Mouse (Mus musculus) CD4-positive, CD25-positive, alpha-beta regulatory T cell, adult 4 months (primary cell): ENCODE data around the gene Klf2. TPM values are rescaled to one million over a fixed set of nuclear protein-coding genes. Genes with fewer than 3 reads are reported as not detected.

ENCODE experiments used
- ATAC-seq: one replicate; pipeline ENCODE4 v1.8.0; 2017
- polyA plus RNA-seq, 2 experiments: library from polyadenylated mRNA; unstranded; fragments of 100-300 nt; shearing (Covaris generic); gene quantifications; one replicate each; pipeline ENCODE4 v1.2.1; 2017

The Klf2 gene
- polyA plus RNA-seq, 2 experiments from 2014 or later, result 17.1 to 31.0 TPM

GRCm38 (mm10) chr8:72336273-72336672, 17.4 kb downstream of the Klf2 start:
- no peak for ATAC-seq

GRCm38 (mm10) chr8:72337034-72337433, 18.2 kb downstream of the Klf2 start:
- no peak for ATAC-seq

GRCm38 (mm10) chr8:72342556-72343300, 23.9 kb downstream of the Klf2 start:
- no peak for ATAC-seq

GRCm38 (mm10) chr8:72343725-72344124, 24.9 kb downstream of the Klf2 start:
- ATAC-seq, result peak; percentile 93

GRCm38 (mm10) chr8:72347553-72347952, 28.7 kb downstream of the Klf2 start:
- no peak for ATAC-seq

DNA sequence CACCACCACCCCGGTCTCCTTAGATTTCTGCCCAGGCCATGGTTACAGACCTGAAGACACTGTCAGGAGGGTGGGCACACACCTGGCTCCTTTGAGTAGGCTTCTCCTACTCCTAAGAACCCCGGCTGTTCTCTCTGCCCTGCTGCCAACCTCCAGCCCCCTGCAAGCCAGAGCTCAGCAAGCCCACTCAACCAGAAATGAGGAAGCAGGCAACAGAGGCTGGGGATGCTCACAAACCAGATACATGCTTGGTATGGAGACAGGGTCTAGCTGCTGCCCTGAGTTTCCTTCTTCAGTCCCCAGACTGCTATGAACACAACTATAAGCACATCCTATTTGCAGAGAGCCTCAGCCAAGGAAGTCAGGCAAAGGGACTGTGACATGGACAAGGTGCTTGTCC, 29.3 kb downstream of the Klf2 start:
- no peak for ATAC-seq

DNA sequence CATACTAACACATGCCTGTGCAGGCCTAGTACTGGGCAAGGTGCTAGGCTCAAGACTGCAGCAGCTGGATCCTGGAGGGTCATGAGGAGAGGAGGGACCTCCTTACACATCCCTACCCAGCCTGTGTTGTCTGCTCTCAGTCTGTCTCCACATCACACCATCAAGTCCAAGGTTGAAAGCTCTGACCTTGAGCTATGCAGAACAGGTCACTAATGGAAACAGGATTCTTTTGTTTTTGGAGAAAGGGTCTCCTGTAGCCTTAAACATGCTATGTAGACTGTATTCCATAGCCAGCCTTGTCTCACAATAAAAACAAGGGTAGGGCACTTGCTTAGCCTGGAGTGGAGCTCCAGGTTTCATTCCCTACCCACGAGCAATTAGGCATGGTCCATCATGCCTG, 30.1 kb downstream of the Klf2 start:
- ATAC-seq, result no peak

DNA sequence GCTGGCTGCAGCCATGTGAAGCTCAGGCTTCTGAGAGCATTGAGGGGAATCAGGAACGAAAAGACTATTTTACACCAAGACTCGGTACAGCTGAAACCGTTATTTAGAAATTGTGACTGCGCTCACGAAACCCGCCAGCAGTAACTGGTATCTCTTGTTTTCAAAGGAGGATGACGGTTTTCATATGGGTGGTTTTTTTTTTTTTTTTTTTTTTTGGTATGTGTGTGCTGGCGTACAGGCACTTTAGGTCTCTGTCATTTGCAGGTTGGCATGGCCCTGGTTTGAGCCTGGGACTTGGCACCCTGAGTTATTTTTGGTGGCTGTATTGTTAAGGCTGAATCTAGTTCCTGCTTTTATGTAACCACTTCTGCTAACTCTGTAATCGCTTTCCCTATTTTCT, 31.0 kb downstream of the Klf2 start:
- ATAC-seq, result peak; percentile 5

GRCm38 (mm10) chr8:72350727-72351126, 31.9 kb downstream of the Klf2 start:
- peak; percentile 44 for ATAC-seq

- ATAC-seq, result no peak
Measured at GRCm38 (mm10) chr8:72351405-72352005, 32.7 kb downstream of the Klf2 start.

DNA sequence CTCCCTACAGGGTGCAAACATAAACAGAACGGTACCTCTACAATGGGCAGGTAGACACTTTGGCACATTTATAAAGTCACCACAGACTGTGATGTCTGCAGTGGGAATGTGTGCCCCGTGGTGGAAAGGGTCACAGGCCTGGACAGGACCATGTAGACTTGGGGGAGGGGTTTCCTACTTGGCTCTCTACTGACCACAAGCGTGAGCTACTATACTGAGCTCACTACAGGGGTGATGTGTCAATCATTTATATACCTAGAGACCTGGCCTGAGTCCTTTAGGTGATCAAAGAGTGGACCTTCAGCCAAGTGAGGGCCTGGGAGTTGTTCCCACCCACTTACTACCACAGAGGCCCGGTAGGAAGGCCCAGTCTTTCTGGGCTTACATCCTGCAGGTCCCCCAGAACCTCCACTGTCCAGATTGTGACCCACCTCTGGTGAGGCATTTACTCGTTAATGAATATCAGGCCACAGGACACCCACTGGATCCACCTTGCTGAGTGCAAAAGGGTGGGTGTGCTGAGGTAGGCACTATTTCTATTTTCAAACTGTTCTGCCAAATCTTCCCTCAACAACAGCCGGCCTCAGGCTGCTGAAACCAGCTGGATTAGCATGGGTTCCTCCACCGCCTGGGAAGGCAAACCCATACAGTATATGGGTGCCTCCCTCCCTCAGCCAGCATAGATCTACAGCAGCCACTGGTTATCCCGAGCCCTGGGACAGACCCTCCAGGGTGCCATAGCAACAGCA, 34.3 kb downstream of the Klf2 start:
- ATAC-seq, result no peak

DNA sequence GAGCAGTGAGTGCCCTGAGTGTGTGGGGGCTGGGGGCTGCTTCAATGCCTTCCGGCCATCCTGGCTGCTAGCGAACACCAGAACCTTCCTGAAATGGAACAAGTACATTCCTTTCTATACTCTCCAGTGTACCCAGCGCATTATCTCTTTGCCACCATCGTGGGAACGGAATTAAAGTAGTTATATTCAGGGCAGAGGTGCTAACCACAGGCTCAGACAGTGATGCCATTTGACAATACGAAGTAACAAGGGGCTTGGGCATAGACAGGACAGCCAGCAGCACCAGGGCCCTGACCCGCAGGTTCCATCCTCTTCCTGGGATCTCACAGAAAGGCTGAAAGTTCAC, 34.8 kb downstream of the Klf2 start:
- peak; percentile 17 for ATAC-seq

DNA sequence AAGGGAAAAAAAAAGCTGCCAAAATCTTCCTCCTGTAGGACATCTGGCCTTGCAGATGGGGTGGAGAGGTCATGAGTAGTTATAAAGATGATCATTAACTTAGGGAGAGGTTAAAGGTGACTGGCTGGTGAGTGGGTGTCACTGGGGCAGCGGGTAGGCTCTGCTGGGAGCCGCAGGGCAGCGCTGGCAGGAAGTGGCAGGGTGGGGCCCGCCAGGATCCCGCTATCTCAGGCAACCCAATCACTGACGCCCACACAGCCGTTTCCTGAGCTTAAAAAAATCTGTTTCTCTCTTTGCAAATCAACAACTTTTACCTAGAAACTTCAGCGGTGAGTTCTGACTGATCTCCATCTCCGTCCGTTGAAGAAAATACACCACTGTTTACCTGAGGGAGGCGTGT, 35.4 kb downstream of the Klf2 start:
- peak; percentile 77 for ATAC-seq

DNA sequence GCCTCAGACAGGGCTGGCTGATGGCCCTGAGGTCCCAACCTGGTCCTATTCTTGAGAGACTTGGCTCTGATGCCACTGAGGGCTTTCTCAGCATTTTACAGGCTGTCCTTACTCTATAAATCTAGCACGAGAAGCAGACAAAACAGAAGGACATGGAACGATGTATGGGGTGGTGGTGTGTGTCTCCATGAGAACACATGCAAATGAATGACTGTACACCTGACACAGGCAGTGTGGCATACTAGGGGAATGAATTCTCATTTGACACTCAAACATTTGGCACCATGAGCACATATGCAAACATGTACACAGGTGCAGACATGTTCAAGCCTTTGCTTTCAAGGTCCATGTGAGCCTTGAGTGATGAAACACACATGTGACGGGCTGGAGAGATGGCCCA, 37.8 kb downstream of the Klf2 start:
- ATAC-seq, result no peak

DNA sequence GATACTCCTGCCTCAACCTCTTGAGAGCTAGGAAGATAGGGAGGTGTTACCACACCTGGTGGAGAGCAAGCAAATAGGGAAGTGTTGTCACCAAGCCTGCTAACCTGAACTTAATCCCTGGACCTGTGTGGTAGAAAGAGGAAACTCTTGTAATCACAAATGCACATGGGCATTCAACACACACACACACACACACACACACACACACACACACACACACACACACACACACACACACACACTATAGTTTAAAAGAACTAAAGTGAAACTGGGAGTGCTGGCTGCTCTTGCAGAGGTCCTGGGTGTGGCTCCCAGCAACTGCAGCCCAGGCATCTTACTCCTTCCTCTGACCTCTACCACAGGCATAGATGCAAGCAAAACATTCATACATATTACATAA, 41.3 kb downstream of the Klf2 start:
- ATAC-seq, result peak; percentile 72

GRCm38 (mm10) chr8:72362754-72363153, 43.9 kb downstream of the Klf2 start:
- no peak for ATAC-seq

GRCm38 (mm10) chr8:72363457-72363856, 44.6 kb downstream of the Klf2 start:
- no peak for ATAC-seq

DNA sequence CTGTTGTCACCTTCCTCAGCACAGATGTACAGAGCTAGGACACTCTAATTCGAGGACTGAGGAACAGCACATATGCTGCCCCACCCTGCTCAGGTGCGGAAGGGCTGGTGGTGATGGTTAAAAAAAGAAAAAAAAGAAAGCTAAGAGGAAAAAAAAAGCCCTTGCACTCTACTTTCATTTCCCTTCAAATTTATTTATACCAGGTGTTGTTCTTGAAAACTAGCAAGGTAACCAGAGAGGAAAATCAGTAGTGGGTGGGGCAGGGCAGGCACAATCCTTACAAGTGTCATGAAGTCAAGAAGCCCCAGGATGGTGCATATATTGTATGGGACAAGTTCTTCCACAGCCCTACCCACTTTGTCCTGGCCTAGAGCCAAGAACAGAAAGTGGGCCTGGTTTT, 46.2 kb downstream of the Klf2 start:
- ATAC-seq, result peak; percentile 41

- ATAC-seq, result peak; percentile 76
Measured at GRCm38 (mm10) chr8:72365826-72366225, 47.0 kb downstream of the Klf2 start.

GRCm38 (mm10) chr8:72366435-72366834, 47.6 kb downstream of the Klf2 start:
- ATAC-seq, result no peak
